Mouse (Mus musculus): Measurements from ENCODE around the gene Fgd4.

The Fgd4 gene

GRCm38 (mm10) chr16:16600461-16600860 is at the start of gene Fgd4:
Fgd4 (minus strand) TSS chr16:16600549.
- no peak for DNase-seq

GRCm38 (mm10) chr16:16645148-16645547 is 44.8 kb upstream of the Fgd4 start:
- DNase-seq, result no peak

- no peak for DNase-seq
Observed at GRCm38 (mm10) chr16:16633730-16634129, 33.4 kb upstream of the Fgd4 start.

GRCm38 (mm10) chr16:16599586-16600401 is 555 bp downstream of the Fgd4 start:
- DNase-seq, result peak; percentile 8

- DNase-seq, result no peak
Observed at GRCm38 (mm10) chr16:16596582-16596981, 3.8 kb downstream of the Fgd4 start.

- no peak for DNase-seq
Observed at GRCm38 (mm10) chr16:16592622-16593021, 7.7 kb downstream of the Fgd4 start.

- peak; percentile 72 for DNase-seq
Observed at GRCm38 (mm10) chr16:16584409-16585032, 15.8 kb downstream of the Fgd4 start.

- DNase-seq, result no peak
Observed at GRCm38 (mm10) chr16:16576556-16576955, 23.8 kb downstream of the Fgd4 start.

- DNase-seq, result no peak
Observed at GRCm38 (mm10) chr16:16574508-16574907, 25.8 kb downstream of the Fgd4 start.

- DNase-seq, result no peak
Observed at GRCm38 (mm10) chr16:16573167-16573566, 27.2 kb downstream of the Fgd4 start.

- DNase-seq, result no peak
Observed at GRCm38 (mm10) chr16:16571356-16571755, 29.0 kb downstream of the Fgd4 start.

- no peak for DNase-seq
Observed at GRCm38 (mm10) chr16:16566786-16567185, 33.6 kb downstream of the Fgd4 start.

- DNase-seq, result no peak
Observed at GRCm38 (mm10) chr16:16566215-16566614, 34.1 kb downstream of the Fgd4 start.

- DNase-seq, result no peak
Observed at GRCm38 (mm10) chr16:16565786-16566185, 34.6 kb downstream of the Fgd4 start.

- no peak for DNase-seq
Observed at GRCm38 (mm10) chr16:16560718-16561117, 39.6 kb downstream of the Fgd4 start.

- peak; percentile 72 for DNase-seq
Observed at GRCm38 (mm10) chr16:16559878-16560531, 40.3 kb downstream of the Fgd4 start.

- no peak for DNase-seq
Observed at GRCm38 (mm10) chr16:16559016-16559877, 41.1 kb downstream of the Fgd4 start.

- DNase-seq, result no peak
Observed at GRCm38 (mm10) chr16:16557738-16558137, 42.6 kb downstream of the Fgd4 start.

- DNase-seq, result no peak
Observed at GRCm38 (mm10) chr16:16554098-16554497, 46.3 kb downstream of the Fgd4 start.

GRCm38 (mm10) chr16:16552197-16552596 is 48.2 kb downstream of the Fgd4 start:
- DNase-seq, result no peak

- DNase-seq, result no peak
Observed at GRCm38 (mm10) chr16:16549105-16549504, 51.2 kb downstream of the Fgd4 start.

- DNase-seq, result no peak
Observed at GRCm38 (mm10) chr16:16546657-16547056, 53.7 kb downstream of the Fgd4 start.

- DNase-seq, result no peak
Observed at GRCm38 (mm10) chr16:16542956-16543441, 57.4 kb downstream of the Fgd4 start.

All from right cerebral cortex, postnatal 14 days (tissue).